Mouse (Mus musculus): ENCODE results near the gene Plekha6.
A peak's percentile ranks its signal among the peaks of the same experiment; 100 is the strongest.

The Plekha6 gene

DNA sequence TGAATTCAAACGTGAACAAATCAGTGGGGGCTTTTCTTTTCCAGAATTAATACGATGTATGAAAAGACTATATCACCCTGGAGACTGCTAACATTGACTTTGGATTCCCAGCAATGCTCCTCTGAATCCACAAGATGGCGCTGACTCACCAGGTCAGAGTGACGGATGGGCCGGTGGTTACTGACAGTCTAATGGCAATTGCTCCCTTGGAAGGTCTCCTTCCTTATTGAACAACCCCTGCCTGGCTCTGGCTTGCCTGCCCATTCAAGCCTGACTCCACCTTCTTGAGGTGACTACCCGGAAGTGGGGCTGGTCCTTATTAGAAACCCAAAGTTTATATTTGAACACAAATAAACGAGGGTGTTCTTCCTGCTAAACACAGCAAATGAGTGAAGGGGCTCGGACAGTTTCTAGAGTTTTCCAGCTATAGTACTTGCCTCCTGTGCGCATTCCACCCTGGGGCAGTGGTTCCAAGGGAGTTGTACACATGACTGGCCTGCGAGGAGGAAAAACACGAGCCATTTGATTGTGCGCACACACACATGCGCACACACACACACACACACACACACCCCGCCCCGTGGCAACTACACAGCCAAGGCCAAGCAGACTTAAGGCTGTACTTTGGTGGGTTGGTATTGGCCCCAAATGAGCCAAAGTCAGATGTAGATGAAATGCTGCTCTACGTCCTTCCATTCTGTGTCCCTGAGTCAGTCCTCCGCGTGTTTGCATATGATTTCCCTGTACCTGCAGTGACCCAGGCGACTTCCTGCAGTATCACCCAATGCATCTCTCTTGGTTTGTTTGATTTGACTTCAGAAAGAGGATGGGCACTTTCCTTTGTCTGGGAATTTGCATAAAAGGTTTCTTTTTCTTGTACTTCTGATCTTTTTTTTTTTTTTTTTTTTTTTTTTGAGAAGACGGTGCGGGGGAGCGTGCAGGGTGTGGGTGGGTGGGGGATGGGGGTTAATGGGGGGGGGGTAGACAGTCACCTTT is 17.7 kb upstream of the Plekha6 start:
- peak; percentile 58 for DNase-seq

GRCm38 (mm10) chr1:133147324-133147723 is 16.7 kb upstream of the Plekha6 start:
- no peak for DNase-seq

DNA sequence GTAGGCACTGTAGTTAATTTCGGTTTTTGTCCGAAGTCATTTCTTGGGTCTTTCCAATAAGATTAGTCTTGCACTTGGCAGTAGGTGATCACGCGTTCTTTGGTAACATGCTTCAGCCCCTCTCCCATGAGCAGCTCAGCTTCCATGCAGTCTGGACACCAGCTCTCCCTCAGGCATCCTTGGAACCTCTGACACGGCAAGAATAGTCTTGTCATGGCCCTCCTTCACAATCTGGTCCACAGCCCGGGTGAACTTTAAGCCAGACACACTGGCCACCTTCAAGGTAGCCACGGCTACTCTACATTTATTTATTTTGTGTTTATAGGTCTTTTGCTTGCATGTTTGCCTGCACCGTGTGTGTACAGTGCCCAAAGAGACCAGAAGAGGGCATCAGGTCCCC is 15.9 kb upstream of the Plekha6 start:
- DNase-seq = no peak

GRCm38 (mm10) chr1:133150556-133150955 is 13.5 kb upstream of the Plekha6 start:
- DNase-seq = peak; percentile 27

- no peak for DNase-seq
These were observed 11.8 kb upstream of the Plekha6 start for GRCm38 (mm10) chr1:133152213-133152612.

DNA sequence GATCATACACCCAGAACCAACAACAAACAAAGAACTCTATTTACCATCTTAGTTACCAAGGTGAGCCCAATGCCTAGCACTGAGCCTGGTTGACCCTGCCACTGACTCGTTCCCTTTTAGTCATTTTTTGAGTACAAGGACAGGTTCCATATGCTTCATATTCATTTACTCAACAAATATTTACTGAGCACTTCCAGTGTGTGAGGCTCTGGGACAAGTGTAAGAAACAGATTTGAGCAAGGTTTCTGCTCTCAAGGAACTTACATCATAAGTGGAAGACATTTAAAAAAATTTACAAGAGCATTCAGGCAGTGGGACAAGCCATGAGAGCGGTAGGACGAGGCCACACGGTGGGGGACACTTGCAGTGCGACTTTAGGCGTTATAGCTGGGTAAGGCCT is 8.7 kb upstream of the Plekha6 start:
- DNase-seq = no peak

DNA sequence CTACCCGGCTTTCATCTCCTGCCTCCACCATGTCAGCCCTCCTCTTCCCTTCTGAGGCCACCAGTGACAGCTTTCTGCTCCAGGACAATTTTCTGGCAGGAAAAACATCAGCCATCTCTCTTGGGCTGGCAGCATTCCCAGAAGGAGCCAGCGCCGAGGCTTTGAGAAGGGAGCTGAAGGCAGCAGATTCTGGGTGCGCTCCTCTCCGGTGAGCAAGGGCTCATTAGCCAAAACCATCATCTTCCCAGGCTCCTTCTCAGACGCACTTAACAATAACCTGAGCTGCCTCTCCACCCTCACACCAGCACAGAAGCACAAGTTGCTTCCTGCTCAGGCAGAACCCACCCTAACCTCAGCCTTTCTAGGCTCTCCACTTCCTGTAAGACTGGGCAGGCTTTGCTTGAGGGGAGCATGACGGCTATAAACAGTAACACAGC is 4.9 kb upstream of the Plekha6 start:
- peak; percentile 70 for DNase-seq

- DNase-seq = no peak
These were observed 2.5 kb upstream of the Plekha6 start for GRCm38 (mm10) chr1:133161559-133161958.

DNA sequence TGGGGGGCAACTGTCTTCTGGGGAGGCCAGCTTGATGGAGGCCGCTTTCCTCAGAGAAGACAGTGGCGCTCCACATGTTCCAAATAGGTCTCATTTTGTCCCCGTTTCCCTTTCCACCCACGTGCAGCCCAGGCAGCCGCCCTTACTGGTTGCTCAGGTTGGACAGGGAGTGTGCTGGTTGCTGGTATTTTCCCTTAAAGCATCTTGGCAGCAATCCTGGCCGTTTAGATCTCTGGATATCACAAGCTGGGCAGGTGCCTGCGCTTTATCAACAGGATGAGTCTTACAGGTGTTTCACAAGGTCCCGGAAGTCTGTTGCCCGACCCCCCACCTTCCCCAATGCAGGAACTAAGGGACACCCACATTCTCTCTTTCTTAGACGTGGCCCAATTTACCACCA is 2.0 kb upstream of the Plekha6 start:
- no peak for DNase-seq

GRCm38 (mm10) chr1:133162981-133163380 is 1.0 kb upstream of the Plekha6 start:
- no peak for DNase-seq

- DNase-seq = peak; percentile 58
These were observed 591 bp downstream of the Plekha6 start for GRCm38 (mm10) chr1:133164591-133165011.

DNA sequence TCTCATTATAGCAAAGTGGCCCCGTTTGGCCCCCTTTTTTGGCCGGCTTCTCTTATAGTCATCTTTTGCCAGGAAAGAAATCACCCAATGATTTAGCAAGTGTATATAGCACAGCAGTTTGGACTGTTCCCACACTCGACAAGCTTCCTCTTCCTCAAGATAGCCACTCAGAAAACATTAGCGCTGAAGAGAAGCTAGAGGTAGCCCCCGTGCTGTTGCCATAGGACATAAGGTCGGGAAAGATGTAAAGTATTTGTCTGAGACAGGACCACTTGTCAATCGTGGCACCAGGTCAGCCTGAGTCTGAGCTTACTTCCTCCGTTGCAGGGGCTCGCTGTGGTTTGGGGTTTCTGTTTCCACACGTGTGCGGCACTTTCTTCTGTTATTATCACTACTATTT is 1.1 kb downstream of the Plekha6 start:
- DNase-seq = no peak

DNA sequence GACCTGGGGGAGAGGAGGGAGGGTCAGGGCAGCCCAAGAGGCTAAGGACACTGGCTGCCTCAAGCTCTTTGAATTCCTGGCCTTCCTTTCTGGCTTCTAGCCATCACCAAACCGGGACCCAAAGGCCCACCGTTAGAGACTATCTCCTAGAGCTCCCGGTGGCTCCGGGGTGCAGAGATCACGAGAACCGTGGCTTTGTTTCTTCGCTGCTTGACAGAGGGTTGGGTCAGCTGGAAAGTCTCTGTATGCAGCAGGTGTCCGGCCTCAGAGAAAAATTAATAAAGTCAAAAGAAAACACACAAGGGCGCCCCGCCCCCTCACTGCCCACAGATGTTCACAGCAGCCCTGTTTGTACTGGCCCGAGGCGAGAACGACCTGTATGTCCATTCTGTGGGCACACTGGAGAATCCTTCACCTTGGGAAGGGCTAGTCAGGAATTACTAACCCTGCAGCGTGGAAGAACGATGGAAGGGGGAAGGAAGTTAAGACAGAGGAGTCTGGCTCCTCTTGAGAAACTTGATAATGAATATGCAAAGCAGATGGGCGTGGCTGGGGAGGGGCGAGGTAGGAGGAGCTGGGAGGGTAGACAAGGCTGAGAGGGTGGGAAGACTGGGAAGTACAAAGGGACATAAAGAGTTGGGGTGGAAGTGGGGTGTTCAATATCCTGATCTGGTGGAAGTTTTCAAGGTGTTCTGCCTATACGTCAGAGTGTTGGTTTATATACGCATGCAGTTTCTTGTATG is 4.5 kb downstream of the Plekha6 start:
- DNase-seq = no peak

DNA sequence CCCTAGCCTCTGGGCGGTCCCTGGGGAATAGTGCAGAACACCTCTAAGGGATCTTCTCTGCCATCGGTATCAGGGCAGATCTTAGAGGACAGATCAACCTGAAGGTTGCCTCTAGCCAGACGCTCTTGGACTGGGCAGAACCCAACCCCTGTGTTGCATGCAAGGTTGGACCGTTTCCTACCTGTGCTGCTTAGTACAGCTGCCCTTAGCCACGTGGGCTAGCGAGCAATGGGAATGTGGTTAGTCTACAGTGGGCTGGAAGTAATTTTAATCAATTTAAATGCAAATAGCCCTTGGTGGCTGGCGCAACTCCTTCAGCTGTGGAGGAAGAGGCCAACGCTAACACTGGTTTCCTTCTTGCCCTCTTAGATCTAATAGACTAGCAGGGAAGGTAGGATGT is 6.2 kb downstream of the Plekha6 start:
- no peak for DNase-seq

GRCm38 (mm10) chr1:133171357-133171756 is 7.3 kb downstream of the Plekha6 start:
- no peak for DNase-seq

DNA sequence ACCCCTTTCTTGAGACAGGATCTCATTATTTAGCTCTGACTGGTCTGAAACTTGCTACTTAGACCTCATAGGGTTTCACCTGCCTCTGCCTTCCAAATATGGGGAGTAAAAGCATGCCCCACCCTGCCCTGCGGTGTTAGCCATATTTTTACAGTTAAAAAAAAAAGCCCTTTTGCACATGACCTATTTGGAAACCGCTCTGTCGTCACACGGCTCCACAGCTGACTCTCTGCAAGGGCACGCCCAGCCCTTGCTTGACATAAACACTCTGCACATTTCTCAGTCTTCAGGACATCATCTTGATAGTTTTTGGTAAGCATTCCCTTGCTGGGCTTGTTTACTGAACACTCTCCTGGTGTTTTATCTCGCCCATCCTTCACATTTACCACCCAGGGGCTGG is 11.1 kb downstream of the Plekha6 start:
- no peak for DNase-seq

DNA sequence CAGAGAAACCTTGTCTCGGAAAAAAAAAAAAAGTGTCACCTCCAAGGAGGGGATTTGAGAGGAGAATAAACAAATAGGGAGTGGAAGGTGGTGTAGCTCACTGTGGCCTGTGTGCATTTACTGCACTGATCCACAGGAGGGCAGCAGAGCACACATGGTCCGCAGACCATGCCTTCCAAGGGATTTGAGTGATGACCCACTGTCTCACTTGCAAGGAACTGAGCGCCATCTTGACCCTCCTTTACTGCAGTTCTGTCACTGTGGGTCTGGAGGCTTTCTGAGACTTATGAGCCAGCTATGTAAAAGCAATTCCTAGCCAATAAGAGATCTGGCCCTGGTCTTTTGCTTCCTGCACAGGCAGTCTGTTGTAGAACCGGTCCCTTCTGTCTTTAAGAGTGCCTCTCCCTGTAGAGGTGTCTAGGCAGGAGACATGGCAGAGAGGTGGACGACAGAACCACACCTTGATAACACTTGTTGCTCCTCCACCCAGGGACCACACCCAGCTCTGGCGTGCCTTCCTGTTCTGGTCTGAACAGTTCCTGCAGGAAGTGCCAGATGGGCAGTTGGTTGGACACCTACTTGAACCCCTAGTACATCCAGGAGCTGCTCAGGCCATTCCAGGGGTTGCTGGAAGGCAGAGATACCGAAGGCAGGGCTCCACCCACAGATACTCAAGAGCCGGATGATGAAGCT is 13.6 kb downstream of the Plekha6 start:
- DNase-seq = peak; percentile 56

- DNase-seq = no peak
These were observed 14.9 kb downstream of the Plekha6 start for GRCm38 (mm10) chr1:133178732-133179440.

DNA sequence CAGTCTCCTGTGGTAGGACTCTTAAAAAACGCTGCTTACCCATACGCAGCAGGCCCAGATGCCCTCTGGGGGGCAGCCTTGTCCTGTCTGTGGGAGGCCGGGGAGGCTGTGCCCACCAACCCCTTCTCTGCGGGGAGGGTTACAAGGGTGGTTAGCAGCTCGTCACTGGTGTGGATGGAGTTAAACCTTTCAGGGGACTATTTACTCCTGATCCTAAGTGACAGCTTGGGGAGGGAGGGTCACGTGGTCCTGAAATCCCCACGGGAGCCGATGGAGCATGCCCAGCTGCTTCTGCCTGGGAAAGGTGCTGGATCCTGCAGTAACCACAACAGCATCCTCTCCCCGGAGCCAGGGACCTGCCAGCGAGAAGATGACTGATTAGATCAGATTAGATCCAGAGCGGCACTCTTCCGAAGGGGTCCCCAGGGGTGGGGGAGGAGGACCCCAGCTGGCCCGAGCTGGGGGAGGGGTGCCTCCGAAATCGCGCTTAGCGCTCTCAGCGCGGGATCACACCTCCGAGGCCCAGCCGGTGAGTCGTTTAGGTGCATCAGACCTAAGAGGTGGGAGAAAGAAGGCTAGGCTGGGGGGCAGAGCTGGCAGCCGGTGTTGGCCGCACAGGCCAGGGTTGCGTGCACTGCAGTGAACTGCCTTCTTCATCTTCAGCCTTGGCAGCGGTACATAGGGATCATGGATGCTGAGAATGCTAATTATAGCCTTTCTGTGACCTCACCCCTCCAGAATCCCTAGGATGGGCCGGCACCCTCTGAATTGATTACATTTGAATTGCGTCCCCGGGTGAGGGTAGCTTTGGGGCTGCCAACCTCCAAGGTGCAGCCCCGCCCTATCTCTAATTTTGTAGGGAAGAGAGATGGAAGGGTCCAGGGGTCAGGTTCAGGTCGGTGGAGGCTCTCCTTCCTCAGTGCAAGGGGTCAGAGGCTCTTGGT is 17.3 kb downstream of the Plekha6 start:
- peak; percentile 85 for DNase-seq

DNA sequence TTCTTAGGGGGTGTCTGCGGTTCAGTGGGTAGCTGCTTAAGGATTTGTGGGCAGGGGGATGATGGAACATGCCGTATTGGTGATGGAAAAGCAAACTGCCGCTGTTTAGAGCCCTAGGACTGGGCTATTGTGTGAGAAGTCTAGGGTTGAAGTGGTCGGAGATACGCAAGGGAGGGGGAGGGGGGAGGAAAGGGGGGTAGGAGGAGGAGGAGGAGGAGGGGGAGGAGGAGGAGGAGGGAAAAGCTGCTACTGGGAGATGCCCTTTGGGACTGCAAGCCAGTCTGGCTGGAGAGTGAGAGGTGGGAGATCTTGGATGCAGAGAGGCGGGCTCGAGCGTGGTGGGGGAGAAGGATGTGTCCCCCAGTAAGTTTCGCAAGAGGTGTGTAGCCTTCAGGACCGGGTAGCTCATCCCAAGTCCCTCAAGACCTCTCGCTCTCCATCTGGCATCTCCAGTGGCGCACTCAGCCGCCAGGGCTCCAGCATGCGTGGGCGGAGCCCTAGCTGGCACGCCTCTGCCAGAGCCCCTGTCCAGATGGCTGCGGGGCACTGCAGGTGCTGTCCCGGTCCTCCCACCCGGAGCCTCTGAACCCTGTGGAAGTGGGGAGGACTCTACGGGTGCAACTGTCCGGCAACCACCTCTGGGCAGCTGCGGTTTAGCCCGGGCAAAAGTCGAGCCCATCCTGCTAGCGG is 18.2 kb downstream of the Plekha6 start:
- peak; percentile 23 for DNase-seq

DNA sequence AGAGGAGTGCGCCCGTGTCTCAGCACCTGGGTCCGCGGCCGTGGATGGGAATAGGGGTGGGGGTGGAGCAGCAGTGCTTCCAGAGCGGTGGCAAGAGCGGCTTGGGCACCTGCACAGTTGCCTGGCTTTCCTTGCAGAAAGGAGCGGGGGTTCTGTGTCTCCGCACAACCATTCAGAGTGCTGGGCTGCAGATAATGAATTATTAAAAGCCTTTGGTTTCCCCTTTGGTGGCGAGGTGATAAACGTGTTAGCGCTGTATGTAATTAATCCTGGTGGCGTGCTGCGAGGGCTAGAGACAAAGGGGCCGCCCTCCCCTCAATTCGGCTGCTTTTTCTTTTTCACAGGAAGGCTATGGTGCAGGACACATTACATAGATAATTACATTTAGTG is 18.7 kb downstream of the Plekha6 start:
- DNase-seq = no peak
